Mouse (Mus musculus) T-cell, adult 2 months (primary cell): ENCODE results near the gene Fam189a1.

Experiments
- DNase-seq: peaks from one replicate; pipeline ENCODE4 v3.0.0; 2022; ENCODE audit warnings: low spot score

Fam189a1 gene

DNA sequence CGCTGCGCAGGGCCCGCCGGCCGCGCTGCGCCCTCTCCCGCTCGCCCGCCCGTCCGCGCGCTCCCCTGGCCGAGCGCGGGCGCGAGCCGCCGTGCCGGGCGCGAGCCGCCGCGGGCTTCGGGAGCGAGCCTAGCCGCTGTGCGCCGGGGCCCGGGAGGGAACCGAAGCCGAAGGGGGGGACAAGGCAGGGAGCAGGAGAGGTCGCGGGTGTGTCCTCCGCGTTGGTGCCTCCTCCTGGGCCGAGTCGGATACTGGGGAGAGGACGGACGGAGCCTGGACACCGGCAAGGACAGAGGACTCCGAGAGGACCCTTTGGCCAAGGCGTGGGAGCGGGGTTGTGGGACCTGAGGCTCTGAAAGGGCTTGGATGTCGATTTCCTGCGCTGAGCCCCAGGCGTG, at the start of gene Fam189a1:
Gene Fam189a1 (minus strand): TSS at position 57 of the 398 bp plus-strand sequence.
- no peak for DNase-seq

DNA sequence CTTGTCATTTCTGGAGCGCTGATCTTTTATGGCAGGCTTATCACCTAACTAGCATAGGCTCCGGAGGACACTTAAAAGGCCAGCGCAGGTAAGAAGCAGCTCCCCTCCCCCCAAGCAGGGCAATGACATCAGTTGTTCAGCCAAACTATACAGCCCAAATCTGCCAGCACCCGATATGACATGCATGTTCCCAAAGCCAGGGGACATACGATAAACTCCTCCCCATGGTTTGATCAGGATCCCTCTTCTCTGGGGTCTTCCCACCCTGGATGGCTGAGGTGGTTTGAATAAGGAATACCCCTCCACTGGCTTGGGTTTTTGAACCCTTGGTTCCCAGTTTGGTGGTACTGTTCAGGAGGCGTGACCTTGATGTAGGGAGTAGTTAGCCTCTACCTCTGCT, 49.7 kb upstream of the Fam189a1 start:
- no peak for DNase-seq

DNA sequence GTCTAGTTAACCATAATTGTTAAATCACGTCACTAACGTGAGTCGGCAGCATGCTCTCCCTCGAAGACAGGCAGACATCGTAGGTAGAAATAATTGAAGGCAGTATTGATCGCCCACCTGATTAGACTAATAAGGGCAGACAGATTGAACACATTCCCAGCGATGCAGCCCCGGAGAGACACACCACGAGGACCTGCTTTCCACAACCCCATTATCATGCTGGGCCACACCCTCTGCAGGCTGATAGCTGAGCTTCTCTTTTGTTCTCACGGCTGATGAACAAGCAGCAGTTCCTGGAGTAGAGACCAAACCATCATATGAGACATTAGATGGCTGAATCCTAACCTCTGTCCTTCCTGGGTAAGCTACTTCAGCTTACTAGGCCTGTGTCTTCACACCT, 46.3 kb upstream of the Fam189a1 start:
- no peak for DNase-seq

DNA sequence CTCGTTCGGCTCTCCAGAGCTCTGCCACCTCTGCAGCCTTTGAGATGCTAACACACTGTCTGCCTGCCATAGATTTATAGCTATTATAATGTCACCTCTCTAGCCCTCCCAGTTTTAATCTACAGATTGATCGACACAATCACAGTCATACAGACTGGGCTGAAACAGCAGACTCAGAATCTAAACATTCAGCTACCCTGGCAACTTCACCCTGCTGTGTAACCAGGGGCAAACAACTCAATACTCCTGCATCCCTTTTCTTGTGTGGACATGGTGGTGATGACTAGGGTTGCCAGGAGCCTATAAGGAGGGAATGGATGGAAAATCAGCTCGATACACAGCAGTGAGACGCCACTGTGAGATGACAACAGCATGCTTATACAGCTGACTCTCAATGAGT, 24.3 kb upstream of the Fam189a1 start:
- no peak for DNase-seq

DNA sequence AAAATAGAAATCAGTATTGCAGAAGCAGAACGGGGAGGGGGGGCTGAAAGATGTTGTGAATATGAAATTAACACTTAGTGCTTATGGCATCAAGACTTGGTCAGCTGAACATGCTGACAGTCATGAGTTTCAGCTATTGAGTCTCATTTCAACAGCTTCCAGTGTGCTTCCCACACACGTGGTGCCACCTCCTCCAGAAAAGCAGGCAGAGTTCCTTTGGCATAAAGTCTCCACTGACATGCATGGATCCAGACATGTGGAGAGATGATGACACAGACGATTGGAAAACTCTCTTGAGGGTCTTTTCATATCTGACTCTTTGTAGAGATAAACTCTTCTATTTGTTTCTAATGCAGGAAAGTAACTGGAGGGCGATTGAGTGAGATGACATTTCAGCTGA, 14.4 kb upstream of the Fam189a1 start:
- DNase-seq: no peak

DNA sequence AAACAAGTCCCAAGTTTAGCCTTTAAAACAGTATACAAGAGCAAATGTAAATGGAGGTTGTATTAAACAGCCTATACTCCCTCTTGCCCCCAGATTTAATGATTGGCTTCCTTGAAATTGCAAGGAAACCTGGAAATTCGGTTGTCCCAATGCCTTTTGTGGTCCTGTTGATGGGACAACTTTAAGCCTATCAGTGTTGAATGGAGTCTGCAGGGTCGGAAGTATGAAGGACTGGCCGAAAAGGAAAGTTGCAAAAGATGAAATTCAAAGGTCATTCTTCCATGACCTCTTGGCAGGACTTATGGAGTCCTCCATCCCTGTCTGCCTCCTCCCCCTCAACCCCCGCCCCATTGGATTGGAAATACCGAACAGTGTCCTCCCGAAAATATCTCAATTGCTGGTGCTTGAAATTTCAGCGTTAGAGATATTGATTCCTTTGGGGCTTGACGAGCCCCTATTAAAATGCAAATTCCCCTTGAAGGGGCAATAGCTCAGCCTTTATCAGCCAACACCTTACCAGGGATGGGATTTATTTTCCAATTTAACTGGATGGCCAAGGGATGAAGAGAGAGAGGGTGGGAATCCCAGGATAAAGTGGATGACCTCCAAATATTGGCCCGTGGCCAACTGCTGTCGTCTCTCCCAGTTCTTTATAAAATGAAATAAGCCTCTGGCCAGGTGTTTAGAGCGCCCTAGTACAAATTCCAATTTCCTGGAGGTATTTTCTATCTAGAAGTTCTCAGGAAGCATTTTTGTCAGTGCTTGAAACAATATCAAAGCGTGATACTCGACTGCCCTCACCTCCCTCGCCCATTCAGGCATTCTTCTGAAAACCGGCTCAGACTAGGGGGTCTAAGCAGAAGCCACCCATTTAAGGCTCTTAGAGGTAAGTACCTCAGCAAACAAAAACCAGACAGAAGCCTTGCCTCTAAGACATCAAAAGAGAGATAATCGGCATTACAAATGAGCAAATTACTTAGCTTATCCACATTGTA, 958 bp upstream of the Fam189a1 start:
- DNase-seq: no peak

DNA sequence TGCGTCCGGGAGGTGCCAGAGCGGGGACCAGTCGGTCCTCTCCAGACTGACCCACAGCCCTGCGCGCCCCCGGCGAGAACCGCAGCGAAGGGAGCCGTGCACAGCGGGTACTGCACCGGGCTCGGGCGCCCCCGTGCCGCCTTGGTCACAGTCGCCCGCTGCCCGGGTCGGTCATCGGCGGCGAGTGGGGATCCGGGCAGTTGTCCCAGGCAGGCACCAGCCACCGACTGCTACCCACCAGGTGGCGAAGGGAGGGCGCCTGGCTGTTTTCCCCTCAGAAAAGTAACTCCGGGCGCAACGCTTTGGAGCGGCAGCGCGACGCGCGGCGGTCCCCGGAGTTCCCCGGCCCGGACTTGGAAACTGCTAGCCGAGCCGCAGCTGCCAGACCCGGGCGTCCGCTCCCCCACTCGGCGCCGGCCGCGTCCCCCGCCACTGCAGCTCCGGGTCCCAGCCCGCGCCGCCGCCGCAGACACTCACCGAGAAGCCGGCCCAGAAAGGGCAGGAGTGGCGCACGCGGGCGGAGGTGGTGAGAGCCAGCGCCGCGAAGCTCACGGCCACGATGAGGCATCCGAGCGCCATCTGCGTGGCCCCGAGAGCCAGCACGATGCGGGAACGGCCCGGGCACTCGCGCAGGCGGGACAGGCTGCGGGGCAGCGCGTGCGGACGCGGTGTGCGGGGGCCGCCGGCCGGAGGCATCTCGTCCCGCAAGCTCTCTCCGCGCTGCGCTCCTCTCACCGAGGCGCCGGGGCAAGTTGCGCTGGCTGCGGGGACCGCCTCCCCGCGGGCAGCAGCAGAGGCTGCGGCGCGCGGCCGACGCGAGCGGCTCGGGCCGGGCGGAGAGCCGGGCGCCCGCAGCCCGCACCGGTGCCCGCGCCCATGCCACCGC, 499 bp downstream of the Fam189a1 start:
- no peak for DNase-seq

DNA sequence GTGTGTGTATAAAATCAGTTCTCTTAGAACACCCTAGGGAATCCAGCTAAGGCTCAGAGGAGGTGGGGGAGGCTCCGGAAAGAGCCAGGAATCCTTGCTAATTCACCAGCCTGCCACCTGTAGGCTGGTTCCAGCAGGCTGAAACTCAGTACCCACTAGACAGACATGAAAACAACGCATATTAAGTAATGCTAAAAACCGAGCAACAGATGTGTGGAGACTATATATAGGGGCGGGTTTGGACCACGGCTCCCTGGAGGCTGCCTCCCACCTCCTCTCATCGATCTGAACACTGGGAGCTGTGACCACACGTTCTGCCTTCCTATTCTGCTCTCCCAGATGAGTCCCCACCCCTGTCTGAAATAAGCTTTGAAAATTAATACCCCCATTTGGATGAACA, 1.8 kb downstream of the Fam189a1 start:
- DNase-seq: no peak

DNA sequence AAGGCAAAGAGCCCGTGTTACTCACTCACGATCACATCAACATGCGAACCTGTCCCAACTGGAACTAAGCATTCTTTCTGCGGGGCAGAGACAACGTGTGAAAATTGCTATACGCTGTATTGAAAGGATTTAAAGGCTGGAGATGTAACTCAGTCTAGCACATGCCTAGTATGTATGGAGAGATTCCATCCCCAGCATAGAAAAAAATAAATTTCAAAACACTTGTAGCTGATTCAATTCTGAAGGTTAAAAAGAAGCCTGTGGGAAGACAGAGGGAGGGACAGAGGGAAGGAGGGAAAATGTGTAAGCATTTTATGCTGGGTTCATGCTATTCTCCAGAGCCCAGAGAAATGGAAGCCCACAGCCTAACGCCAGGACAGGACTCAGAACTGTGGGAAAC, 2.5 kb downstream of the Fam189a1 start:
- DNase-seq: no peak

DNA sequence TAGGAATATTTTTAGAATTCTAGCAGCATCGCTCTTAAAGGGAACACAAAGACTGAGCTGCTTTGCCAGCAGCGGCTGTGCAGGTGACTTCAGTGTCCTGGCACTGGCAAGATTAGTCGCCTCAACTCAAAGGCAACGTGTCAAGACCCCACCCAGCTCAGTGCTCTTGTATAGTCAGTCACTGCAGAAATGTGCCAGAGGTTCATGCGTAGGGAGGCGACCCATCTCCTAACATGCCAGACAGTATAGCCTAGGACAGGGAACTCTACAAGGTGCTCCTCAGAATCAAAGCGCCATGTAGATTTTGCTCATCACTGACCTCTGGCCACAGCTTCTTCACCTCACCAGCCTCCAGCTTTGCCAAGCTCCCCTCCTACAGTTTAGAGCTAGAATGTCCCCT, 4.8 kb downstream of the Fam189a1 start:
- DNase-seq: no peak

DNA sequence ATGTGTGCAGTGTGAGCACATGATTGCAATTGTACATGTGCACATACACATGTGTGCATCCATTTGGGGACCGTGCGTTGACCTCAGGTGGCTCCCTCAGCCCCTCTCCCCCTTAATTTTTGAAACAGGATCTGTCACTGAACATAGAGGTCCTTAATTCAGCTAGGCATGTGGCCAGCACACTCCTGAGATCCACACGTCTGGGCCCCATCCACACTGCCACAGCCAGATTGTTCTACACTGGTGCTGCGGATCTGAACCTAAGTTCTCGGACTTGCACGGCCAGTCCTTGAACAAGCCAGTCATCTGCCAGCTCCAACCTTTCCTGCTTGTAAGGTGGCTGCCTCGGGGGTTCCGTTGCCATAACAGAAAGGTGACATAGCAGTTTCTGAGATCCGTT, 7.3 kb downstream of the Fam189a1 start:
- DNase-seq: no peak

DNA sequence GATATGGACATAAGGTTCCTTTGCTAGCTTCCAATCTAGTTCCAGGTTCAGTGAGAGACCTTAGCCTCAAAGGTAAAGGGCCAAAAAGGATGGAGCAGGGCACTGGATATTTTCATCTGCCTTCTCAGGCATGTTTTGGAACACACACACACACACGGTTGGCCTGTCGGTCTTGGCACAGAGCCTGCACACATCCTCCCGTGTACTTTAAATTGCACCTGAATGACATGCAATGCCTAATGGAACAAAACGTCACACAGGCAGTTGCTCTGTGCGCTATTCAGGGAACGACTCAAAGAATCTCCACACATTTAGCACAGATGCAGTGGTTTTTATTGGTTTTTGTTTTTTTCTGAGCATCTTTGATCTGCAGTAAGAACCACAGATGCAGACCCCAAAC, 11.5 kb downstream of the Fam189a1 start:
- DNase-seq: no peak

DNA sequence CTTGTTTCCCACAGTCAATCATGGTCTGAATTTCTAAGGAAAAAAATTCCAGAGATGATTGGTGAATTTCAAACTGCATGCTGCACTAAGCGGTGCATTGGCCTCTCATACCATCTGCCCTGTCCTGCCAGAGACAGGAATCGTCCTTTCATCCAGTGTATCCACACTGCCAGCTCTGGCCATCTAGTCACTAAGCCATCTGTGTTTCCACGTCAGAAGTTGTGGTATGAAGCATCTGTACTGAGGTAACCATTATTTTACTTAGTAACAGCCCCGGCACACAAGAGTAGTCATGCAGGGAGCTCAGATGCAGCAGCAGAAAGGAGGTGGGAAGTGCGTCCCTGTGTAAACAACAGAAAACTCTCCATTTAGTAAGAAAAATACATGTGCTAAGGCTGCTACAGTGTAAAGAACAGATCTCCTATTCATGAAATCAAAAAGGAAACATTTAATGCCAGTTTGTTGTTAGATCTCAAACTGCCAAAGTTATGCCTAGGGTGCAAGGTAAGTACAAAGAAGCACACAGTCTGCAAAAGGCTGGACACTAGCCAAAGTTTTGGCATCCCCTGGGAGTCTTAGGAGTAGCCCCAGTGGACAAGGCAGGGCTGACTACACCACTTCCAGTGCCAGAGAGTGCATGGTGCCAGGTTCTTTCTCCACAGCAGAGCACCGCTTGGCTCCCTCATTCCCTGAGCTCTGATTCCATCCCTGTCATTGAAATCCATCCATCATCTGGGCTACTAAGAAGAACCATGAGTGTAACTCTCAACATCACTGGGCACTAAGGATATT, 14.3 kb downstream of the Fam189a1 start:
- DNase-seq: no peak

DNA sequence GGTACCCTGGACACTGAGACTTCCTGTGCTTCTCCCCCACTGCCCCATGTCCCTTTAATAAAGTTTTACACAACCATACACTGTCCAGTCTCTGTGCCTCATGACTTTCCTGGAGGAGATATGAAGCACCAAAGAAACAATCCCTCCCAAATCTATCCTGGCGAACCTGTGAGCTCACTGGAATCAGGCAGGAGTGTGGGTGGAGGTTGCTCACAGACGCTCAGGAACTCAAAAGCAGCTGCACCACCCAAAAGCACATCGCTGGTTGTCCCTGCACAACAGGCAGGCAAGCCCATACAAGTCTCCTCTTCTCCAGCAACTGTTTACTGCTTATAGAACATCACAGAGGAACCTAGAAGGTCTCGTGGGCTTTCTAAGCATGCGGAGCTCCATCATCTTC, 15.5 kb downstream of the Fam189a1 start:
- DNase-seq: no peak

DNA sequence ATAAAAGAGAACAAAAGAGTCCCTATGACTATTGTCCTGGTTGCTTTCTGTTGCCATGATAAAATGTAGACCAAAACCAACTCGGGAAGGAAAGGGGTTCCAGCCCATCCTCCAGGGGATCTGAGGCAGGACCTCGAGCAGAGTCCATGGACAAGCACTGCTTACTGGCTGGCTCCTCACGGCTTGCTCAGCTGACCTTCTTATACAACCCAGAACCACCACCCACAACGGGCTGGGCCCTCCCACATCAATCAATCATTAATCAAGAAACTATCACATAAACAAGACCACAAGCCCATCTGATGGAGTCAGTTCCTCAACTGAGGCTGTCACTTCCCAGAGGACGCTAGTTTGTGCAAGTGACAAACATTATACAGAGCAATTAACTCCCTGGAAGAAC, 16.3 kb downstream of the Fam189a1 start:
- DNase-seq: no peak

DNA sequence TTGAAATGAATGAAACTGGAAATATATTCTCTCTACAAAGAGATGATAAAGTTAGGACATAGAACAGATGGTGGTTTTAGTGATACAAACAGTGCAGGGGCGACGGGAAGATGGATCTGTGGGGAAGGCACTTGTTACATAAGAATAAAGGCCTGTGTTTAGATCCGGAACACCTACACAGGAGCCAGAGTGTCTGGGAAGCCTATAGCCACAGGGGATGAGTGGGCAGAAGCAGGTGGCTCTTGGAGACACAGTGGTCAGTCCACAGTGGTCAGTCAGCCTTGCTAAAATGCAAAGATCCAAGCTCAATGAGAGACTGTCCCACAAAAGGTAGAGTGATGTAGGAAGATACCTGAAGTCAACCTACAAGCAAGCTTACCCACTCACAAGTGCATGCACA, 32.6 kb downstream of the Fam189a1 start:
- no peak for DNase-seq

DNA sequence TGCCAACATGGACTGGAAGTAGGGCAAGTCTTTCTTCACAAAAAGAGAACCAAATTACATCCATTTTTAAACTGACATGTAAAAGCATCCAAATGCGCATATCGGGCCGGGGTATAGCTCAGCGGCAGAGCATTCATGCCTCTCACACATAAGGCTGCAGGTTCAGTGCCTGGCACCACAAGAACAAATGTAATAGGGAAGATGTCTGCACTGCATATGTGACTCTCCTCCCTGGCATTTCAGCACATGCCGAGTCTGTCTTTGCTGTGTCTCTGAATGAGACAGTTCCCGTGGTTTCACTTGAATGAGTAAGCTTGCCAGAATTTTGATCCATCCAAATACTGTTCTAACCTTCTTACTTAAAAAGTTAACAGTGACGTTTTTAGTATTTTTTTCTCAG, 39.5 kb downstream of the Fam189a1 start:
- no peak for DNase-seq

DNA sequence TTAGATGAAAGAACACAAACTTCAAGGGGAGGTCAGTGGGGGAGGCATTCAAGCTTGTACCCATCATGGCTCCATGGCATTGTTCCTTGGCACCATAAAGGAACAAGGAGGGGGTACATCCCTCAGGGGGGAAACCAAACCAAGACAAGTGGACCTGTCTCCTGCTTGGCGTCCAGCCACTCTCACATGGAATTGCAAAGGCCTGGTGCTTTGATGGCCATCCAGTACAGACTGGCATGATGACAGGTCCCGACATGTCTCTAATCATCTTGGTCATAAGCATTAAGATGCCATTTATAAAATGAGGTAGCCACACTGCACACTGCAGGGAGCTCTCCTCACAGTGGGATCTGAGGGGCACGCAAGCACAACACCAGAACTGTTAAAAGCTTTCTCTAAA, 41.0 kb downstream of the Fam189a1 start:
- no peak for DNase-seq

DNA sequence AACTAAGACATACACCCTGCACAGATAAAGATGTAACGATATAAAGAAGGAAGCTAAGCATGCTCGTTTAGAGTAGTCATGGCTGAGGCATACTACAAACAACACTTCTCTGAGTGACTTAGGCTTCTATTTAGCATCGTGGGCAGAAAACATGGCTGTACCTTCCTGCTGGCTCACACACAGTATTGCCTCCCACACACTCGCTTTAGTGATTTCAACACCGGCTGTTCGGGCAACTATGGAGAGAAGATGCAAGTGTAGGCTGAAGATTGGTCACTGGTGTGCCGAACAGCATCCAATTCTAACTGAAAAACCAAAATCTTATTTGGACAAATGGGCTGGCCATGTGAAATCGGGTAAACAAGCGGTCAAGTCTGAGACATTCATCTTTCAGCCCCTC, 44.7 kb downstream of the Fam189a1 start:
- no peak for DNase-seq

DNA sequence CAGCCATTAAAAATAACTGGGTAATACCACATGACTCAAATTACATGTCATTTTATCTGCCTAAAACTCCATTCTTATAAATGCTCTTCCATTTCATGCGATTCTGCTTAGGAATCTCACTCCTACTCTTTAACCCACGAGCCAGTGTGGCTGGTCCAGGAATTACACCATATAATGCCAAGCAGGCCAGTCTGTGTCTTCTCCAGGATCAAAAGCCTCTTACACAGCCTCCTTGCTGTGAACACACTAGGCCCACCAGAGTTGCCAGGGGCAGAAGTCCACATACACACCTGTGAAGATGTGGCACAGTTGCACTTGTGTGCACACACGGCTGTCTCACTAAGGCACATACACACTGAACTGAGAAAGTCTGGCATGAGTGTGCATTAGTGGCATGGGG, 50.8 kb downstream of the Fam189a1 start:
- no peak for DNase-seq

DNA sequence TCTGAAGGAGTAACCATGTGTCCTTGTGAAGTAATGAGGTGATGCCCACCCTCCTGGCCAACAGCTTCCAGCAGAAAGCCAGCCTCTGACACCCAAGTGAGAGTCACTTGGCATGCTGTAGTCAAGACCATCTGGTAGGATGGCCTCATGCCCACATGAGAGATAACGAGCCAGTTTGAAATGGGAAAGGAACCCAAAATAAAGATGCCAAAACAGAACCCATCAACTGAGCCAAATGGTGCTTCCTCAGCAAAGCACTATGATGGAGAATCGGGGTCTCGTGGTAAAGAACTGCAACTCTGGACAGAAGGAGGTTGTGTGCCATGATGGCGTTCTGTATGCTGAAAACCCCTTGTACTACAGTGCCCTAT, 51.3 kb downstream of the Fam189a1 start:
- DNase-seq: no peak
